Mouse (Mus musculus): ENCODE data around the gene Rnf220.
A peak's percentile ranks its signal among the peaks of the same experiment; 100 is the strongest.

The Rnf220 gene

DNA sequence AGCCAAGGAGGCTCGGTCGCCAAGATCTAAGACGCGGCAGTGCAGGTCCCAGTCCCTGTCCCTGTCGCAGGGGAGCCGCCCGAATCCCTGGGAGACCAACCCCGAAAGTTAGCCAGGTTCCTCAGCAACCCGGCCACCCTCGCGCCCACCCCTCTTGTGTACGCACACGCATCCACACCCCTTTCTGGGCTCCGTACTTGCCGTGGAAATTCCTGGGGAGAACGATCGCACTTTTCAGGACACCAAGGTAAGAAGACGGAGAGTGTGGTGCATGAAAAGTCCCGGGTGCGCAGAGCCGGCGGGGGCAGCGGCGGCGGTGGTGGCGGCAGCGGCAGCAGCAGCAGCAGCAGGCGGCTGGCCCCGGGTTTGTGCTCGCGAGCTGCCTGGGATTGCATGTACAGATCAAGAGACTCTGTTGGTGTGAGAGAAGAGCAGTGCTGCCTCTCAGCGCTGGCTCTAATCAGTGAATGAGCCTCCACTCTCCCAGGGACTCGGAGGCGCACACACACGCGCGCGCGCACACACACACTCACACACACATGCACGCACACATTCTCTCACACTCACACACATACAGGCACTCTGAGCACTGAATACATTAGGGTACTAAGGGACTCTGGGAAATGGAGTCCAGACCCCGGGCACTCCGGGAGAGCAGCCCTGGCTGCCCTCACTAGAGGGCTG lies at the start of gene Rnf220:
TSS of gene Rnf220 (minus strand) at position 571 of the 684 bp plus-strand sequence.
- DNase-seq, result peak; percentile 6

- no peak for DNase-seq
Measured at GRCm38 (mm10) chr4:117546616-117547015, 49.8 kb upstream of the Rnf220 start.

DNA sequence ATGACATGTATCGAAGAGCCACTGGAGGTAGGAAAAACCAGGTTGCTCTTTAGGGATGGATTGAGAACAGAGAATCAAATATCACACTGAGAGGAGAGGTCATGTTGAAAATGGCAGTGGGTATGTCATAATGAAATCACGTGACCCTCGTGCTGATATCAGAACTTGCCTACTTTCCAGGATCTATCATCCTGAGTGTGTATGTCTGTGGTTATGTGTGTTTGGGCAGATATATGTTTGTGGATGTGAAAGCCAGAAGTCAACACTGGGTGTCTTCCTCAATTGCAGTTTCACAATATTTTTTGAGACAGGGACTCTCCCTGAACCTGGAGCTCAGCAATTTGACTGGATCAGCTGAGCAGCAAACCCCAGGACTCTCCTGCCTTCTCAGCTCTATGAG lies 48.6 kb upstream of the Rnf220 start:
- DNase-seq, result no peak

DNA sequence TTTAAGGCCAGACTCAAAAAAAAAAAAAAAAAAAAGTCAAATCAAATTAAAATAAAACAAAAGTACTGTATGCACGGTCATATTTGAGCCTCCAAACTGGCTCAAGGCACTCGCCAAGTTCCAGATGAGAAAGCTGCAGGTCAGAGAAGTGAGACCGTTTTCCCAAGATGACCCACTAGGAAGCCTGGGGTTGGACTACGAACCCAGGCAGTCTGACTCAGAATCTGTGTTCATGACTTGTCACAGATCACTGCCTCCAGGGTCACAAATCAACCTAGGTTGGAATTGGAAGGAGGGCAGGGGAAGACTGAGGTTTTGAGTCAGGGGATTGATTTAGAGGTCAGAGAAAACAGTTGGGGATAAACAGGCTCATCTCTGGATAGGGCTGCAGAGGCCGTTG lies 43.7 kb upstream of the Rnf220 start:
- DNase-seq, result no peak

DNA sequence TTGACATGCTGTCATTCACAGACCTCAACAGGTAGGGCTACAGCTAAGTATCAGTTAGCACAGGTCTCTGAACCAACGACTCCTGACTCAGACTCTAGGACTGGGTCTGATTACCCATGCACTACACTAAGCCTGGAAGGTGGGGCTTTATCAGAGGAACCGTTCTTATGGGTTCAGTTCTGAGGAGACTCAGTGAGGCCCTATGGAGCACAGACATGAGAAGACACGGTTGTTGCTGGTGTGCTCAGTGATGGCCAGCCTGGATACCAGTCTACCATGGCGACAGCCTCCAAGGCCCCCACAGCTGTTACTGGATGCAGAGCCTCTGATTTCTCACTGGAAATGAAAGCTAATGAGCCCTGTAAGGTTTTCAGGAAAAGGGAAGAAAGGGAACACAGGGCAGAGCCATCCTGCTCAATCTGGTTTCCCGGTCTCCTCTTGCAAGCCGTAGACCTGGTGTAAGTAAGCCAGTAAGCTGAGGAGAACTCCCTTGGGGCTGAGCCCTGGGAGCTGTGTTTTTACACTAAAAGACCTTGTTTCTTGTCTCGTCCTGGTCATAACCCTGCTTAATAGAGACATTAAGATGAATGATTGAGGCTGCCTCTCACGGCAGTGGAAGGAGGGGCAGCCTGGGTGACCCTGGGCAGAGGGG lies 42.6 kb upstream of the Rnf220 start:
- DNase-seq, result no peak

DNA sequence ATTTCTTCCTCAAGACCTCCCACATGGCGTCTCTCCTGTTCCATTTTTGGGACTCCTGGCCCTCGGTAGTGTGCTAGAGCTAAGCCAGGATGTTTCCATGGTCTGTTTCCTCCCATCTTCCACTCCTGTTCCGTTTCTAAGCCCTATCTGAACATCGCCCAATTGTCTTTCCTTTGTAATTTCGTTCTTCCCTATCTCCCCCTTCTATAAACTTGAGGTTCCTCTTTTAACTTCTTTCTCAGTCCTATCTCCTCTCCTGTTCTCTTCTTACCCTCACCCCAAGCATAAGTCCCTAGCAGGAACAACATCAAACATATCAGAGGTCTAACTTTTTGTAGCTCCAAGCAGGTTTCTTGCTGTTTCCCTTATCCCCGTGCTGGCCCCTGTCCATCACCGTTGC lies 40.1 kb upstream of the Rnf220 start:
- DNase-seq, result no peak

- no peak for DNase-seq
Measured at GRCm38 (mm10) chr4:117535496-117536200, 38.8 kb upstream of the Rnf220 start.

DNA sequence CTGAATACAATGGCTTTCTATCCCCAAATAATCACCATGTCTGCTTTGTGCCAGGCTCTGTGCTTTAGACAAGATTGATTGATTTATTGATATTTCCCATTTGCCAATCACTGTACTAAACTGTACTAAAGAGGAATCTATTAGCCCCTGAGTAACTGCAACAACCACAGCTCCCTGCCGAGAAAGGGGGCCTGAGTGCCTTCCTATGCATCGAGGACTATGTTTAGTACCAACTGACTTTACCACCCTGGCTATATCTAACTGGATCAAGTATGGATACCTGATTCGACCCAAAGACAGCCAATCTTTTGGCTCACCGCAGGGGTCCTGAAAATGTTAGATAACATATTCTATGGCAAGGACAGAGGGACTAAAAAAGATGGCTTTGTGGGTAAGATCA lies 33.0 kb upstream of the Rnf220 start:
- DNase-seq, result no peak

GRCm38 (mm10) chr4:117527952-117528351 lies 31.1 kb upstream of the Rnf220 start:
- no peak for DNase-seq

DNA sequence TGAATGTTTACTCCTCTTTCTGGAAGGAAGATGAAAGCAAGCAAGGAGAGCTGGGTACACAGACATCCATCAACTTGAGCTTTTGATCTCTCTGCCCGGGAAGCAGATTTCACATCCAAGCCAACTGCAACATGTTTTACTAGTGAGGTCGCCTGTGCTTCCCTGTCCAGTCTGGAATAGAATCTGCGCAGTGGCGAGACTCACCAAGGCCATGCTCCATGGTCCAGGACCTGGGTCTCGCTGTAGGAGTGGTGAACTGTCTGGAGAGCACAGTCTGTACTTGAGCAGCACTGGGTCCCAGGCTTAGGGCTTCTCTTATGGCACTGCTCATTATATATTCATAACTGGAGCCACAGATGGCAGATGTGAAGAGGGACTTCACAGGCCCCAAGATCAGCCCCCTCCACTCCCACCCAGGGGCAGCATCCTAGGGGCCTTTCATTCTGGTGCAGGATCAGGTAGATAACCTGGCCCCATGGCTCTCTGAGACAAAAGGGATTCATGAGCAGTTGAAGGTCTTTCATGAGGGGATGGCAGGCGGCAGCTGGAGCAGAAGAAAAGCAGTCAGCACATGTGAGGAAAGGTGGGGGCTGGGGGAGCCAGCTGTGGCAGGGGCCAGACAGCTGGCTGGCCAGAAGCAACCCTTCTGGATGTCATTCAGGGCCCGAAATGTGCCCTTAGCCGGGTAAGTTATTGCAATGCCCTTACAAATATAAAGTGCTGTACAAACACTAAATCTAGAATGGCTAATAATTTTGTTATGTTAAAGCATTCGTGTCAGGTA lies 30.5 kb upstream of the Rnf220 start:
- no peak for DNase-seq

- no peak for DNase-seq
Measured at GRCm38 (mm10) chr4:117525990-117526389, 29.1 kb upstream of the Rnf220 start.

GRCm38 (mm10) chr4:117521350-117521749 lies 24.5 kb upstream of the Rnf220 start:
- DNase-seq, result no peak

- DNase-seq, result no peak
Measured at GRCm38 (mm10) chr4:117518246-117518645, 21.4 kb upstream of the Rnf220 start.

DNA sequence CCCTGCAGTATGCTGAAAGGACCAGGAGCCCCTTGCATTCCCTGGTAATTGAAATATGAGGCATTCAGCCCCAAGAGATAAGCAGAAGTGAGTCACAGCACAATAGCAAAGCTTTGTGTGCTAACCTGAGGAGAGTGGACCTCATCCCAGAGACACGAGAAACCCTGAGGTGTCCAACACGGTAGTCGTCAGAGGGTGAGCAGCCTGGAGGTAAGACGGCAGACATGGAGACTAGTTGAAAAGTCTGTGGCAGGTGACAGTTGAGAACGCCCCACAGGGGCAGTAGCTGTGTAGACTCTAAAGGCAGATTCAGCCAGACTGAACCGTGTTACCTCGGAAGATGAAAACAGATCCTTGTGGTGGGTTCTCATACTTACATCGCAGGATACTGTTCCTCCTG lies 2.2 kb upstream of the Rnf220 start:
- no peak for DNase-seq

DNA sequence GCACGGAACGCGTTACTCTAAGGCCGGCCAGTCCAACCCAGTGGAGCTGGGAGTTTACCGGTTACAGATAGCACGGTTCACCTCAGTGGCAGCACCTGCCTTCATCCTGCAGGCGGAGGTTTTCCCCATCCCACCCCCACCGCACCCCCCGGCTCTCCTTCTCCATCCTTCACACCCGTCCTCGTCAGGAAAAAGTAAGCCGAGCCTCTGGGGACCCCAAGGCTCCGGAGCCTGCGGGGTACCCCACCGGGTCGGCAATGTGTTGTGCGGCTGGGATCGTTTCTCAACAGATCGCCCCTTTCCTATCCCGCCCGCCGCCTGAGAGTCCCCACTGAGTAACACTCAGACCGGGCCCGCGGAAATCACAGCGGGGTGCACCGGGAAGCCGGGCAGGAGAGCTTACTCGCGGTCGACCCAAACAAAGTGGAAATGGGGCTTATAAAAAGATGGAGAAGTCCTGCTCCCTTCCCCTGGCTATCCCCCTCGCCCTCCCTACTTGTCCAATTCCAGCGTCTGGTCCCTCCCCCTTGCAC lies 917 bp downstream of the Rnf220 start:
- peak; percentile 7 for DNase-seq

DNA sequence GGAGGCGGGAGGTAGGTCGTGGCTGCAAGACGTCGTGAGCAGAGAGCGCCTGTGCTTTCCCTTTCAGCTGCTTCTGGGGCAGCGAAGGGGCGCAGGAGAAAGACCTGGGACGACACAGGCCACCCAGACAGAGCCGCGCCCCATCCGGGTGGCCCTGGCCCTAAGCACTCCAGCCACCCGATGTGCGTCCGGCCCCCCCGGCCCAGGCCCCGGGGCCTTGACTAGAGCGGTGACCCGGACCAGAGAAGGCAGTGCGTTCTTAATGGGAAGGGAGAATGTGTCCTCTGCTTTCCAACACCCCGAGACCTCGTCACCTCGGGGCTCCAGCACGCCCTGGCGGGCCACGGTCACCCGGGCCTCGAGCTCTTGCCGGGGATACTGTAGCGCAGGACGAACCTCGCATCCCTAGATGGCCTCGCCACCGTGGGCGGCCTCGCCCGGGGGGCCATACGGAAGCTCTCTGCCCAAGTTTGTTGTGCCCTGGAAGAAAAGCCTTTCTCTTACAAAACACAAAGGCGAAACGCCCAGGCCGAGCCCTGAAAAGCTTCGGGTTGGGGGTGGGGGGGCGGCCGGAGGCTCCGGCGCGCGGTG lies 1.8 kb downstream of the Rnf220 start:
- DNase-seq, result no peak

GRCm38 (mm10) chr4:117493905-117494851 lies 2.7 kb downstream of the Rnf220 start:
- DNase-seq, result peak; percentile 6

- no peak for DNase-seq
Measured at GRCm38 (mm10) chr4:117493161-117493568, 3.7 kb downstream of the Rnf220 start.

GRCm38 (mm10) chr4:117491840-117492239 lies 5.0 kb downstream of the Rnf220 start:
- no peak for DNase-seq

DNA sequence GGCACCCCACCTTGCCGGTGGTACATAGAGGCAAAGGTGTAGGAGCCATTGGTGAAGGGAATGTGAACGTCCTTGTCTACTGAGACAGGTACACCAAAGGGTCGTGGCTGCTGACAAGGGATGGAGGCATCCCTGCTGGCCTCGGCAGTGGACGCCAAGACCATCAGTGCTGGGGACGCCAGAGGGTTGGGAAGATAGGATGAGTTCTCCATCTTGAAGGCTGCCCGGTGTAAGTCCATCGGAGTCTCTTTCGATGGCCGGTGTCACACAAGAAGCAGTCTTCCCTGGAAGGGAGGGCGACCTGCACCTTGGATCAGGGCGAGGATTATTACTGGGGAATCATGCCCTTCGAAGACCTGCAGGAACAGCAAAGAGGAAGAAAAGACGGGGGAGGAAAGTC lies 6.9 kb downstream of the Rnf220 start:
- no peak for DNase-seq

DNA sequence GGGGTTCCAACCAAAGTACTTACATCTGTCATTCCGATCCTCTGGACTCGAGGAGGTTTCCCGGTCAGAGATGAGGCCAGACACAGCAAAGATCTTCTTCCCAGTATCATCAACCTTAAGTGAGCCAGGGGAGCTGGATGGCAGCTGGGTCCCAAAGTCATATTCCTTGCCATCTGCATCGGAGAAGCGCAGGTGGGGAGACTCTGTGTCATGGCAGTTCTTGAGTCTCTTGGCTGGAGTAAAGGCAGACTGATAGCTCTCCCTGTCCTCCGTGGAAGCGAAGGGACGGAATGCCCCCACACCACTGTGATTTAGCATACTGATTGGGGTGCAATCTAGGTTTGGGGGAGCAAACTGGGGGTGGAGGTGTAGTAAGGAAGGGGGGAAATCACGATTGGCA lies 7.3 kb downstream of the Rnf220 start:
- no peak for DNase-seq

All from cerebellum, adult 11 months (tissue).